Mouse (Mus musculus): ENCODE data around the gene Hoxb5. TPM values are rescaled to one million over a fixed set of nuclear protein-coding genes. Genes with fewer than 3 reads are reported as not detected.

The Hoxb5 gene
- total RNA-seq, 2 experiments from 2014 or later: 11.6 to 27.3 TPM

DNA sequence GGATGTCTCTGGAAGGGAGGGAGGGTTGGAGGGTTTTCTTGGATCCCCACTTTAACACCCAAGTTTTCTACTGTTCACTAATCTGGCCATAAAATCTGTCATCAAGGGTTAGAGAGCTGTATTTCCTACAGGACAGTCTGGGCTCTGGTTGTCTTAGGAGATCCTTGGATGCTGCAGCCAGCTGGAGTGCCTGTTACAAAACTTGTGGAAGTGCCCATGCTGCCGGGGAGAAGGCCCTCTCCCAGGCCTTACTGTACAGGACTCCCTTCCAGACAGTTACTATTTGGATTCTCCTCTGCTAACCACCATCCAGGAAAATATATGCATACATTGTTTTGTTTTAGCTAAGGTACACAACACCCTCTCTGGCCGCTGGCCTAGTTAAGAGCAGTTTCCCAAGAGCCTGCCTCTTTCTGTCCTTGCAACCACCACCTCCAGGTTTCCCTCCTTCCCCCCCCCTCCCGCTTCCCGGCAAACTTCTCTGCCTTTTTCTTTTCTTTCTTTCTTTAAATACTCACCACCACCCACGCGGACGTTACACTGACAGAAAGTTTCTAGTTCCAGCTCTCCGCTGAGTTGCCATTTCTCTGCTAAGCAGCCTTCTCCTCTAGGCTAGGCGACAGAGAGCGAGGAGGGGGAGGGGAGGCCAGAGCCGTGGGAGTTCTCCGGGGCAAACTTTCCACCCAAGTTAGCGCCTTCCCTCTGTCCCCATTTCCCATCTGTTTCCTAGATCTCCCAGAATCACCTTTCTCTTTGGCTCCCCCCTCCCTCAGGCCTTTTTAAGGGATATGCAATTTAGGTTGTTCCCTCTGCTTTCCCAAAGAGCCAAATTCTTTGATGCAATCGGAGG lies 46.6 kb downstream of the Hoxb5 start:
- peak; percentile 42 to 57 for DNase-seq (ENCODE audit: low spot score in 2 of 2)

- DNase-seq (ENCODE audit: low spot score in 2 of 2): no peak
Measured at GRCm38 (mm10) chr11:96350341-96350624, 47.1 kb downstream of the Hoxb5 start, which contains the start of gene Hoxb2. TSS of gene Hoxb2 (plus strand) at chr11:96350525.

GRCm38 (mm10) chr11:96350791-96351190 lies 47.7 kb downstream of the Hoxb5 start:
- no peak for DNase-seq (ENCODE audit: low spot score in 2 of 2)

DNA sequence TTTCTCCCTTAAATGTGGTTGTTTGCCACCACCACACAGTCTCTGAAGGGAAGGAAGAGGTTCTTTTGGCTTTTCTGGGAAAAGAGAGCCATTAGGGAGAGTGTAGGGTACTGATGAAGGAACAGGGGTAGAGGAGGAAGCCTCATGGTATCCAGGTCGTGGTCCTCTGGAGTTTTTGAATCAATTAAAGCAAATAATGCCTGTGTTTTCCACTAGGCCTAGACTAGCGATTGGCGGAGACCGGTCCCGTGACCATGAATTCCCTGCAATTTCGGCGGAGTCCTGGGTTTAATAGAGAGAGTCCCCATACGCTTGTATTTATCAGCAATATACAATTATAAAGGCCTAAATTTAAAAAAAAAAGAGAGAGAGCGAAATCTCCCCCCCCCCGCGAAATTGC lies 48.2 kb downstream of the Hoxb5 start:
- peak; percentile 28 to 35 for DNase-seq (ENCODE audit: low spot score in 2 of 2)

- DNase-seq (ENCODE audit: low spot score in 2 of 2): peak; percentile 55 to 74
Measured at GRCm38 (mm10) chr11:96351831-96352230, 48.7 kb downstream of the Hoxb5 start.

GRCm38 (mm10) chr11:96352691-96353521 lies 49.8 kb downstream of the Hoxb5 start:
- peak; percentile 57 to 69 for DNase-seq (ENCODE audit: low spot score in 2 of 2)

GRCm38 (mm10) chr11:96353522-96353841 lies 50.3 kb downstream of the Hoxb5 start:
- DNase-seq (ENCODE audit: low spot score in 2 of 2): no peak

DNA sequence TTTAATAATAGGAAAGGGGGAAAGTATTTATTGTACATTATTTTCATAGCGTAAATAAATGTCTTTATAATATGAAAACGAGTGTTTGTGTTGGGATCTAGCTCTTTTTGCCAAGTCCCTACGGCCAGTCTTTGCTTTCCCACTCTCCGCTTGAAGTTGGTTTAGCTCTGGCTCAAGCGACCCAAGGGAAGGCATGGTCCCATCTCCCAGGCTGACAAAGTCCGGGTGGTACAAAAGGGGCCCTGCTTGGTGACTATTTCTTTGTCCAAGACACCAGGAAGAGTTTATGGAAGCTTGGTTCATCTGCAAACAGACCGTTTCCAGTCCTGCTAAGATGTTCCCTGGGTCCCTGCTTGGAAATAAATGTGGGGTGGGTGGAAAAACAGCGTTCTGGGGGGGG lies 50.8 kb downstream of the Hoxb5 start:
- DNase-seq (ENCODE audit: low spot score in 2 of 2): peak; percentile 35 to 46

- DNase-seq (ENCODE audit: low spot score in 2 of 2): peak; percentile 44 to 65
Measured at GRCm38 (mm10) chr11:96354376-96354775, 51.2 kb downstream of the Hoxb5 start.

DNA sequence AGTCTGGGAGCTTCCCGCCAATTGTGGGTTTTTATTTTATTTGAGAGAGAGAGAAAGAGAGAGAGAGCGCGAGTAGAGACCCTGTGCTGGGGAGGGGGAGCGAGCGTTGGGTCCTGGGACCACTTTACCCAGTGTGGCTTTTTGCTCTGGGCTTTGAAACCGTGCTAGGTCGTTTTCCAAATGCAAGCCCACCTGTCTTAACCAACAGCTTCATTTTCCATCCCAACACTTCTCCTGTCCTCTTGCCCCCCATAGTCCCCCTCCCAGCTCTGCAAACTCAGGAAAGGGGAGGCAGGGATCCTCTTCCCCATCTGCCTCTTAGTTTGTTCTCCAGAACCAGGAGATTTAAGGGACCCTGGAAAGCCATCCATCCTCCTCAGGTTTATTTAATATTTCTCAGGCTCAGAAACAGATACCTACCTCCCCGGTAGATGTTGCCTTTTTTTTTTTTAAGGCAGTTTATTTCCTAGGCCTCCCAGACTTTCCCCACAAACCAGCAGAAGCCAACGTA lies 51.7 kb downstream of the Hoxb5 start:
- DNase-seq (ENCODE audit: low spot score in 2 of 2): peak in 1 of 2 experiments; percentile 21

Small RNAs within 50 kb of the gene (microRNA-seq; reads per million reads assigned to microRNA genes)
- gene Mir10a (ENCODE audit: borderline number of aligned reads in 2 of 2): 30,708 to 37,987 reads per million in 2 experiments
- 14.7 to 17.8 reads per million in 2 experiments for gene Mir196a-1 (ENCODE audit: borderline number of aligned reads in 2 of 2)

Other genes with a start within 250 kb of the Hoxb5 start
- 10 to 100 TPM; 49.3 to 57.7 TPM for gene Ube2z, start 237.9 kb upstream of the Hoxb5 start, total RNA-seq (2021)
- 100 to 1,000 TPM; 228 to 281 TPM for gene Atp5g1, start 227.7 kb upstream of the Hoxb5 start, total RNA-seq (2021)
- gene Calcoco2, start 191.4 kb upstream of the Hoxb5 start, total RNA-seq (2021): not detected
- gene Ttll6, start 169.6 kb upstream of the Hoxb5 start, total RNA-seq (2021): not detected
- not detected for gene Hoxb13, start 109.0 kb upstream of the Hoxb5 start, total RNA-seq (2021)
- gene Hoxb9, start 31.9 kb upstream of the Hoxb5 start, total RNA-seq (2021): 100 to 1,000 TPM; 294 to 445 TPM
- 100 to 1,000 TPM in 1 of 2 experiments, 10 to 100 TPM in 1; 54.8 to 119 TPM for gene Hoxb8, start 21.4 kb upstream of the Hoxb5 start, total RNA-seq (2021)
- 10 to 100 TPM; 33.5 to 59.0 TPM for gene Hoxb7, start 16.7 kb upstream of the Hoxb5 start, total RNA-seq (2021)
- 10 to 100 TPM; 37.0 to 68.1 TPM for gene Hoxb6, start 10.9 kb upstream of the Hoxb5 start, total RNA-seq (2021)
- 10 to 100 TPM; 16.3 to 22.1 TPM for gene Hoxb4, start 14.9 kb downstream of the Hoxb5 start, total RNA-seq (2021)
- gene Hoxb3, start 20.0 kb downstream of the Hoxb5 start, total RNA-seq (2021): 10 to 100 TPM; 17.2 to 20.7 TPM
- 10 to 100 TPM; 17.1 to 21.5 TPM for gene Hoxb2, start 47.2 kb downstream of the Hoxb5 start, total RNA-seq (2021)
- gene Hoxb1, start 62.4 kb downstream of the Hoxb5 start, total RNA-seq (2021): not detected
- 1 to 10 TPM; 7.6 to 8.8 TPM for gene Skap1, start 161.3 kb downstream of the Hoxb5 start, total RNA-seq (2021)